Mouse (Mus musculus): ENCODE data around the gene Lnpk. TPM values are rescaled to one million over a fixed set of nuclear protein-coding genes. Genes with fewer than 3 reads are reported as not detected.

Lnpk gene
- 15.2 and 17.1 TPM in 2 replicates for polyA plus RNA-seq (2015; fragmentation: Nextera tagmentation; extraction: Ambion mirVana)

- peak within 1 kb of the TSS; percentile 77 for H3K4me3 ChIP-seq (ENCODE audit: low read length)
- H3K27me3 ChIP-seq (ENCODE audit: control insufficient read depth, insufficient read depth, low read length) = no peaks in the 10 kb centered on the region
- peaks cover 8% of the 10 kb centered on the region for H3K4me1 ChIP-seq (ENCODE audit: control insufficient read depth, insufficient read depth, low read length)
- ATAC-seq (replicated peaks; ENCODE audit: extremely low read depth, insufficient read depth, low FRiP score) = peak; percentile 100
- WGBS = under 1% methylated on average over 34 of the region's 34 CpGs
- H3K9ac ChIP-seq (ENCODE audit: low read length) = peak within 1 kb of the TSS; percentile 85
- peak within 1 kb of the TSS; percentile 68 for H3K27ac ChIP-seq (ENCODE audit: low read length)
- peak within 1 kb of the TSS; percentile 96 for H3K4me2 ChIP-seq (ENCODE audit: low read depth, low read length)
- no peaks in the 10 kb centered on the region for H3K36me3 ChIP-seq (ENCODE audit: control insufficient read depth, insufficient read depth)
- no peaks in the 10 kb centered on the region for H3K9me3 ChIP-seq (replicated peaks; ENCODE audit: control insufficient read depth, low read length)
These were observed at the start of gene Lnpk for GRCm38 (mm10) chr2:74578843-74579489. Lnpk (minus strand) TSS chr2:74579435.

DNA sequence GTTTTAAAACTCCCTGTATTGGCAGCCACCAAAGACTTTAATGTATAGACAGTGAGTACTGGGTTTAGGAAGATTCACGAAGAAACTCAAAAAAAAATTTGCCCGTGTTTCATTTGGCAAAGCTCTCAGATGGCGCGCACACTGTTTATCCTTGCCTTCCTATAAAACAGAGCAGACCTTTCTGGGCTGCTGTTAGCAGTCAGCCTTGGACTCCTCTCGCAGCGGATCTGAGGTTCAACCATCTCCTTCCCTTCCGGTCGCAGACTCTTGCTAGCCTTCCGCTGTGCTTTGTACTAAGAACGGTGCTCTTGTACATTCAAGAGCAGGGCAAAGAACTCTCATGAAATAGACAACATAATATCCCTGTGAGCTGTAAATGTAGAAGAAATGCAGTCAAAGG is 41.1 kb upstream of the Lnpk start:
- Histone ChIP-seq H3K27me3 (ENCODE audit: control insufficient read depth, insufficient read depth, low read length) (no peaks in the 10 kb centered on the region), H3K27ac (ENCODE audit: low read length) (no peak overlapping the region), H3K9ac (ENCODE audit: low read length) (no peak overlapping the region), H3K36me3 (ENCODE audit: control insufficient read depth, insufficient read depth) (no peaks in the 10 kb centered on the region), H3K4me2 (ENCODE audit: low read depth, low read length) (no peak overlapping the region), H3K4me3 (ENCODE audit: low read length) (no peak overlapping the region), H3K9me3 (replicated peaks; ENCODE audit: control insufficient read depth, low read length) (no peaks in the 10 kb centered on the region), H3K4me1 (ENCODE audit: control insufficient read depth, insufficient read depth, low read length) (no peaks in the 10 kb centered on the region)
- WGBS = 83% methylated on average over 10 of the region's 10 CpGs
- no peak for ATAC-seq (replicated peaks; ENCODE audit: extremely low read depth, insufficient read depth, low FRiP score)

- Histone ChIP-seq H3K27ac (ENCODE audit: low read length) (no peak overlapping the region), H3K9me3 (replicated peaks; ENCODE audit: control insufficient read depth, low read length) (no peaks in the 10 kb centered on the region), H3K4me3 (ENCODE audit: low read length) (no peak overlapping the region), H3K9ac (ENCODE audit: low read length) (no peak overlapping the region), H3K27me3 (ENCODE audit: control insufficient read depth, insufficient read depth, low read length) (no peaks in the 10 kb centered on the region), H3K4me2 (ENCODE audit: low read depth, low read length) (no peak overlapping the region), H3K36me3 (ENCODE audit: control insufficient read depth, insufficient read depth) (no peaks in the 10 kb centered on the region), H3K4me1 (ENCODE audit: control insufficient read depth, insufficient read depth, low read length) (no peaks in the 10 kb centered on the region)
- WGBS = 82% methylated on average over 3 of the region's 3 CpGs
- ATAC-seq (replicated peaks; ENCODE audit: extremely low read depth, insufficient read depth, low FRiP score) = no peak
These were observed 40.5 kb upstream of the Lnpk start for GRCm38 (mm10) chr2:74619676-74620246.

GRCm38 (mm10) chr2:74617706-74618105 is 38.5 kb upstream of the Lnpk start:
- Histone ChIP-seq H3K4me1 (ENCODE audit: control insufficient read depth, insufficient read depth, low read length) (no peaks in the 10 kb centered on the region), H3K9me3 (replicated peaks; ENCODE audit: control insufficient read depth, low read length) (no peaks in the 10 kb centered on the region), H3K36me3 (ENCODE audit: control insufficient read depth, insufficient read depth) (no peaks in the 10 kb centered on the region), H3K4me2 (ENCODE audit: low read depth, low read length) (no peak overlapping the region), H3K4me3 (ENCODE audit: low read length) (no peak overlapping the region), H3K27me3 (ENCODE audit: control insufficient read depth, insufficient read depth, low read length) (no peaks in the 10 kb centered on the region), H3K9ac (ENCODE audit: low read length) (no peak overlapping the region), H3K27ac (ENCODE audit: low read length) (no peak overlapping the region)
- WGBS = 73% methylated on average over 9 of the region's 9 CpGs
- no peak for ATAC-seq (replicated peaks; ENCODE audit: extremely low read depth, insufficient read depth, low FRiP score)

- Histone ChIP-seq H3K9ac (ENCODE audit: low read length) (no peak overlapping the region), H3K27me3 (ENCODE audit: control insufficient read depth, insufficient read depth, low read length) (no peaks in the 10 kb centered on the region), H3K4me1 (ENCODE audit: control insufficient read depth, insufficient read depth, low read length) (no peaks in the 10 kb centered on the region), H3K27ac (ENCODE audit: low read length) (no peak overlapping the region), H3K4me2 (ENCODE audit: low read depth, low read length) (no peak overlapping the region), H3K4me3 (ENCODE audit: low read length) (no peak overlapping the region), H3K36me3 (ENCODE audit: control insufficient read depth, insufficient read depth) (no peaks in the 10 kb centered on the region), H3K9me3 (replicated peaks; ENCODE audit: control insufficient read depth, low read length) (no peaks in the 10 kb centered on the region)
- ATAC-seq (replicated peaks; ENCODE audit: extremely low read depth, insufficient read depth, low FRiP score) = no peak
- WGBS = 77% methylated on average over 4 of the region's 4 CpGs
These were observed 32.2 kb upstream of the Lnpk start for GRCm38 (mm10) chr2:74611406-74611805.

DNA sequence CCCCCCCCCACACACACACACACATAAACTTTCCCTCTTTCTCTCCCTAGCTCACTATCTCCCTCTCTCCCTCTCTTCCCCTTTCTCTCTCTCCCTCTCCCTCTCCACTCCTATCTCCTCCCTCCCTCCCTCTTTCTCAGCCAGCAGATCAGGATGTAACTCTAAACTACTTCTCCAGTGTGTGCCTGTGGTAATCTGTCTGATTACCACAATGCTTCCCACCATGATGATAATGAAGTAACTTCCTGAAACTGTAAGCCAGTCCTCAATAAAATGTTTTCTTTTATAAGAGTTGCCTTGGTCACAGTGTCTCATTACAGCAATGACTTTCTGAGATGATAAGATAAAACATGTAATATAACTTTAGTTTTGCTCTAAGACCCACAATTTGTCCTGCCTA is 30.1 kb upstream of the Lnpk start:
- Histone ChIP-seq H3K36me3 (ENCODE audit: control insufficient read depth, insufficient read depth) (no peaks in the 10 kb centered on the region), H3K27ac (ENCODE audit: low read length) (no peak overlapping the region), H3K4me3 (ENCODE audit: low read length) (no peak overlapping the region), H3K4me2 (ENCODE audit: low read depth, low read length) (no peak overlapping the region), H3K9ac (ENCODE audit: low read length) (no peak overlapping the region), H3K27me3 (ENCODE audit: control insufficient read depth, insufficient read depth, low read length) (no peaks in the 10 kb centered on the region), H3K9me3 (replicated peaks; ENCODE audit: control insufficient read depth, low read length) (no peaks in the 10 kb centered on the region), H3K4me1 (ENCODE audit: control insufficient read depth, insufficient read depth, low read length) (no peaks in the 10 kb centered on the region)
- no peak for ATAC-seq (replicated peaks; ENCODE audit: extremely low read depth, insufficient read depth, low FRiP score)

DNA sequence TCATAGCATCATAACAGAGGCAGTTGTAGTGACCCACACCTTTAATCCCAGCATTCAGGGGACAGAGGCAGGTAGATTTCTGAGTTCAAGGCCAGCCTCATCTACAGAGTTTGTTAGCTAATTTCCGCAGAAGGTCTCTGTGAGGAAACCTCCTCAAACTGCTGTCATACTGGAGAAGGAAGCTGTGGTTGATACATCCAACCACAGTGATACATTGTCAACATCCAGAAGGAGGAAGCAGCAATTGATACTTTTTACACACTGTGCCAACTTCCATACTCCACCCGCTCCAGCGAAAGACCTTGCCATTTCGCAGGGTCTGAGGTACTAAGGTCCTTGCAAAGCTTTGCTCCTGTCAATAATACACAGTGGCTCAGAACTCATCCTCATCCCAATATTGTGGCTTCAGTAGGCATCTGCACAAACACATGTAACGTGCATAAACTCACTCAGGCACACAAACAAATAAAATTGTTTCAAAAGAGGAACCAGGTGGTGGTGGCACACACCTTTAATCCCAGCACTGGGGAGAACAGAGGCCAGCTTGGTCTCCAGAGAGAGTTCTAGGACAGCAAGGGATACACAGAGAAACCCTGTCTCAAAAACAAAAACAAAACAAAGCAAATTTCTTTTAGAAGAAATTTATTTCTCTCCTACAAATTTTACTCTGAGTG is 27.0 kb upstream of the Lnpk start:
- no peak overlapping the region for H3K4me2 ChIP-seq (ENCODE audit: low read depth, low read length)
- no peak for ATAC-seq (replicated peaks; ENCODE audit: extremely low read depth, insufficient read depth, low FRiP score)
- H3K9ac ChIP-seq (ENCODE audit: low read length) = no peak overlapping the region
- H3K4me1 ChIP-seq (ENCODE audit: control insufficient read depth, insufficient read depth, low read length) = no peaks in the 10 kb centered on the region
- H3K36me3 ChIP-seq (ENCODE audit: control insufficient read depth, insufficient read depth) = no peaks in the 10 kb centered on the region
- H3K4me3 ChIP-seq (ENCODE audit: low read length) = no peak overlapping the region
- WGBS = 78% methylated on average over 5 of the region's 5 CpGs
- H3K27ac ChIP-seq (ENCODE audit: low read length) = no peak overlapping the region
- H3K9me3 ChIP-seq (replicated peaks; ENCODE audit: control insufficient read depth, low read length) = no peaks in the 10 kb centered on the region
- H3K27me3 ChIP-seq (ENCODE audit: control insufficient read depth, insufficient read depth, low read length) = no peaks in the 10 kb centered on the region

- H3K4me1 ChIP-seq (ENCODE audit: control insufficient read depth, insufficient read depth, low read length) = no peaks in the 10 kb centered on the region
- H3K4me2 ChIP-seq (ENCODE audit: low read depth, low read length) = no peak overlapping the region
- H3K27me3 ChIP-seq (ENCODE audit: control insufficient read depth, insufficient read depth, low read length) = no peaks in the 10 kb centered on the region
- H3K36me3 ChIP-seq (ENCODE audit: control insufficient read depth, insufficient read depth) = no peaks in the 10 kb centered on the region
- no peak overlapping the region for H3K4me3 ChIP-seq (ENCODE audit: low read length)
- no peak overlapping the region for H3K9ac ChIP-seq (ENCODE audit: low read length)
- H3K9me3 ChIP-seq (replicated peaks; ENCODE audit: control insufficient read depth, low read length) = no peaks in the 10 kb centered on the region
- ATAC-seq (replicated peaks; ENCODE audit: extremely low read depth, insufficient read depth, low FRiP score) = no peak
- H3K27ac ChIP-seq (ENCODE audit: low read length) = no peak overlapping the region
- WGBS = 60% methylated on average over 3 of the region's 3 CpGs
These were observed 24.8 kb upstream of the Lnpk start for GRCm38 (mm10) chr2:74604011-74604410.

GRCm38 (mm10) chr2:74602483-74602882 is 23.2 kb upstream of the Lnpk start:
- no peaks in the 10 kb centered on the region for H3K4me1 ChIP-seq (ENCODE audit: control insufficient read depth, insufficient read depth, low read length)
- H3K36me3 ChIP-seq (ENCODE audit: control insufficient read depth, insufficient read depth) = no peaks in the 10 kb centered on the region
- no peaks in the 10 kb centered on the region for H3K27me3 ChIP-seq (ENCODE audit: control insufficient read depth, insufficient read depth, low read length)
- H3K4me3 ChIP-seq (ENCODE audit: low read length) = no peak overlapping the region
- no peaks in the 10 kb centered on the region for H3K9me3 ChIP-seq (replicated peaks; ENCODE audit: control insufficient read depth, low read length)
- no peak overlapping the region for H3K27ac ChIP-seq (ENCODE audit: low read length)
- no peak overlapping the region for H3K9ac ChIP-seq (ENCODE audit: low read length)
- no peak overlapping the region for H3K4me2 ChIP-seq (ENCODE audit: low read depth, low read length)
- 74% methylated on average over 5 of the region's 5 CpGs for WGBS
- no peak for ATAC-seq (replicated peaks; ENCODE audit: extremely low read depth, insufficient read depth, low FRiP score)

All from heart, embryonic 16.5 days (tissue).